Mouse (Mus musculus): ENCODE results near the gene Gtf2f2. TPM values are rescaled to one million over a fixed set of nuclear protein-coding genes. Genes with fewer than 3 reads are reported as not detected.

Gene Gtf2f2
- 30.6 and 30.9 TPM in 2 replicates for polyA plus RNA-seq (2015; fragmentation: Nextera tagmentation; extraction: Ambion mirVana)

DNA sequence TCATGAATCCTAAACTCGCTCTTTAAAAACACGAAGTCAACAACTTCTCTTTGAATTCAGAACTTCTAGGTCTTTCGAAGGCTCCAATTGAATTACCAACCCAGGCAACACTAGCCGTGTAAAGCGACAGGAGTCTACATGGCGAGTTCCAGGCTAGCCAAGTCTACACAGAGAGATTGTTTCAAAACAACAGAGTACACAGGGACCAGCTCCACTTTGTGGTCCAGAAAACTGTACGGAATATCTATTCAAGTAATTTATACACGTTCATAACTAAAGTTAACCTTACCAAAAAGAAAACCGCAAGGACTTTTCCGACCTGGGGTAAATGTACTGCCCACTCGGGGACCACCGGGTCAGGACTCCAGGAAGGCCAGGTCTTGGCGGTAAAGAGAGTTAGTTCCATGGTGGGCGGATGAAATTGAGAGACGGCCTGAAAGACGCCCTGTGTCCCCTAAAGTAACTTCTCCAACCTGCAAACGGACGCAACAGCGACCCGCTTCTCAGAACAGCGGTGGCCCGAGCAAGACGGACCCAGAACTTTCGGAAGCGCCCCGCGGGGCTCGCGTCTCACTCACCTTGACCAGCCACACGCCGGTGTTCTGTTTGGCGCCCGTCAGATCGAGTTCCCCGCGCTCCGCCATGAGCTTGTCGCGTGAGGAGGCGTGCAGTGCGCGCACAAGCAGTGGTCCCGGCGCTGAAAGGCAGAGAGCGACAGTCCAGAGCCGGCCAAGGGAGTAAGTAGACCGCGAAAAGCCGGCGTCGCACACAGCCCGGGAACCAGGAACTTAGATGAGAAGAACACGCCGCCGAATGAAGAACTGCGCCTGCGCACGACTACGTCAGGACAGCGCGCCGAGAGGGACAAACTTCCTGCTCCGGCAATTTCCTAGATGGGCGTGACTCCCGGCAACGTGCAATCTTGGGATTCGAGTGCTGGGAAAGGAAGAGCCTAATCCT, at the start of gene Gtf2f2:
TSS of gene Gtf2f2 (minus strand) at position 764 of the 960 bp plus-strand sequence.

DNA sequence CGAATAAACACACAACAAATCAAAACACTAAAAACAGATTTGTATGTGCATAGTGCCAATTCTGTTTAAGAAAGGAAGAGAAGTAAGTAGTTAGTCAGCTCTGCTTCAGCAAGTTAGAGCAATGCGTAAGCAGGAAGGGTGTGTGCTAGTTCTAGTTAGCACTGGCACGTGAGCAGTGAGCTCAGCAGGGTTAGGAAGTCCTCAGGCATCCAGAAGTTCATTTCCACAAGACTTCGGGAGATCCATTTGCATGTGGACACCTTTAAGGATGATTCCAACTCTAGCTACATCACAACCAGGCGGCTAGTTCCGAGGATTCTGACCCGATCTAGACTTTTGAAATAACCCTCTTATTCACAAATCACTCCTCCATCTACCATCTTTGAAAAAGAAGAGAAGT, 55.9 kb downstream of the Gtf2f2 start, which contains the start of gene Kctd4:
TSS of gene Kctd4 (plus strand) at position 244 of the 400 bp plus-strand sequence.

Other genes starting within 250 kb of the Gtf2f2 start
- gene Slc25a30, start 223.8 kb downstream of the Gtf2f2 start, polyA plus RNA-seq (2015; fragmentation: Nextera tagmentation; extraction: Ambion mirVana): 4.6 and 5.6 TPM in 2 replicates
- 1,191 and 1,202 TPM in 2 replicates for gene Tpt1, start 165.8 kb downstream of the Gtf2f2 start, polyA plus RNA-seq (2015; fragmentation: Nextera tagmentation; extraction: Ambion mirVana)
- 0.51 and 0.59 TPM in 2 replicates for gene Kctd4, start 55.9 kb downstream of the Gtf2f2 start, polyA plus RNA-seq (2015; fragmentation: Nextera tagmentation; extraction: Ambion mirVana)
- 7.2 and 7.5 TPM in 2 replicates for gene Gpalpp1, start 99.9 kb upstream of the Gtf2f2 start, polyA plus RNA-seq (2015; fragmentation: Nextera tagmentation; extraction: Ambion mirVana)
- gene Nufip1, start 100.0 kb upstream of the Gtf2f2 start, polyA plus RNA-seq (2015; fragmentation: Nextera tagmentation; extraction: Ambion mirVana): 7.5 and 7.9 TPM in 2 replicates